9 mouse cellular contexts compared by ENCODE assay signal in the genomic region with DNA sequence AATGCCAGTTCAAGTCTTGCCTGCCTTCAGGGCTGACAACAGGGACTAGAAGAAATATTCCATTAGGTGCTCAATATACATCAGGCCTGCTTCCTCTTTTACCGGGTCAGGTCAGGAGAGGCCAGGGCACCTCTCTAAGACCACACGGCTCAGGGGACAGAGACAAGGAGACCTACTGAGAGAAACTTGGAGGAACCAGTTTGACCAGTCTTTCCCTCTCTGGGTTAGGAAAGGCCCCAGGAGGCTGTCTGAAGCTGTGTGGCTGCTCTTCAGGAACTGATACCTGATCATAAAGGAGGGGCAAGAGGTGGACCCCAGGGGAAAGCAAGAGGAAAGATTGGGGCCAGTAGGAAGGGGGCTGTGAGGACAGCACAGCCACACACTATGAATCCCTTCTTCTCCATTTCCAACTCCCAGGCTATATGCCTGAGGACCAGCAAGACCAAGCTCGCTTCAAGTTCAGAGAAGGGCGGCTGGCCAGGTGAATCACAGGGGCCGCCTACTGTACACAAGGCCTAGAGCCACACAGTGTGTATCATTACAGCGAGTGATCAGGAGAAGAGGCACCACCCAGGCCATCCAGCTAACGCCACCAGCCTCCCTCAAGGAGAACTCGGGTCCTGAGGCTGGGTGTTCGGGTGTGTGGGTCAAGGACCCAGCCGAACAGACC. TPM values are rescaled to one million over a fixed set of nuclear protein-coding genes. Genes with fewer than 3 reads are reported as not detected.
A peak's percentile ranks its signal among the peaks of the same experiment; 100 is the strongest.
DNase-seq lines count a peak whose midpoint lies in the region; ATAC-seq and TF ChIP-seq lines count a peak whose summit lies in the region.
"Had no signal": no experiment of that assay in that cellular context is flagged by ENCODE, and none has a peak within 500 bp of the region (broad histone marks: within the 10 kb centered on the region; RNA-seq: fewer than 3 reads in every experiment).

No protein-coding gene starts in this region.

- DNase-seq in heart, postnatal 0 days (ENCODE audit: low spot score), result no peak
- no peak for DNase-seq in heart, postnatal 10 days
- no peak for DNase-seq in hindbrain, postnatal 0 days (ENCODE audit: low spot score)
- no peak for DNase-seq in T-cell, adult 2 months (ENCODE audit: low spot score)
- DNase-seq in c-Kit-positive CD71-positive TER-119-positive erythroid progenitor cells, embryonic 14.5 days (ENCODE audit: low spot score), result no peak
- no peak for DNase-seq in right cerebral cortex, postnatal 25 days

- no peak overlapping the region for H3K4me3 ChIP-seq in heart, postnatal 0 days (ENCODE audit: low read depth, low read length)
- peak overlapping the region; percentile 68; the same call in 1 of the 2 replicates for H3K4me3 ChIP-seq in cortical plate, adult 2 months (ENCODE audit: insufficient read depth, low read length)
- H3K4me3 ChIP-seq in hindbrain, postnatal 0 days (ENCODE audit: low read length), result peak overlapping the region; percentile 72; the same call in 1 of the 2 replicates
- H3K4me3 ChIP-seq in midbrain, embryonic 13.5 days (replicated peaks), result peak overlapping the region; percentile 74; the same call in 1 of the 2 replicates

- peak overlapping the region; percentile 81; the same call in 1 of the 2 replicates for H3K27ac ChIP-seq in heart, postnatal 0 days (ENCODE audit: low read depth)
- no peak overlapping the region; the same call in 1 of the 2 replicates for H3K27ac ChIP-seq in cortical plate, adult 2 months (ENCODE audit: insufficient read depth, low read length)
- no peak overlapping the region for H3K27ac ChIP-seq in hindbrain, postnatal 0 days
- no peak overlapping the region for H3K27ac ChIP-seq in midbrain, embryonic 13.5 days

- TF ChIP-seq CTCF in heart, postnatal 0 days (IDR thresholded peaks at IDR 0.05; ENCODE audit: low read depth), result no peak
- no peak for TF ChIP-seq CTCF in cortical plate, adult 2 months (IDR thresholded peaks at IDR 0.05; ENCODE audit: extremely low read depth, insufficient read depth, low read length)
- no peak for TF ChIP-seq CTCF in hindbrain, postnatal 0 days (IDR thresholded peaks at IDR 0.05; ENCODE audit: low read depth)

- no peaks in the 10 kb centered on the region for H3K27me3 ChIP-seq in heart, postnatal 0 days (ENCODE audit: control insufficient read depth, insufficient read depth, low read length)
- H3K27me3 ChIP-seq in hindbrain, postnatal 0 days (ENCODE audit: insufficient read depth, low read length), result no peaks in the 10 kb centered on the region
- peaks cover 13% of the 10 kb centered on the region for H3K27me3 ChIP-seq in midbrain, embryonic 13.5 days

- TF ChIP-seq EP300 in heart, postnatal 0 days (IDR thresholded peaks at IDR 0.05; ENCODE audit: low read depth), result no peak

- H3K9ac ChIP-seq in heart, postnatal 0 days (replicated peaks; ENCODE audit: low read depth, low read length), result no peak overlapping the region; the same call in 1 of the 2 replicates
- H3K9ac ChIP-seq in hindbrain, postnatal 0 days (replicated peaks; ENCODE audit: low read length), result peak overlapping the region; percentile 84; the same call in 1 of the 2 replicates
- H3K9ac ChIP-seq in midbrain, embryonic 13.5 days (replicated peaks), result peak overlapping the region; percentile 84

- 73% methylated on average over 10 of the region's 10 CpGs for WGBS in heart, postnatal 0 days
- WGBS in hindbrain, postnatal 0 days, result 76% methylated on average over 10 of the region's 10 CpGs
- 81% methylated on average over 10 of the region's 10 CpGs for WGBS in midbrain, embryonic 13.5 days

- H3K4me2 ChIP-seq in heart, postnatal 0 days (ENCODE audit: low read depth, low read length), result peak overlapping the region; percentile 99
- peak overlapping the region; percentile 83 for H3K4me2 ChIP-seq in hindbrain, postnatal 0 days (ENCODE audit: low read depth, low read length)
- H3K4me2 ChIP-seq in midbrain, embryonic 13.5 days (replicated peaks), result peak overlapping the region; percentile 94

- H3K4me1 ChIP-seq in heart, postnatal 0 days (ENCODE audit: control insufficient read depth, insufficient read depth), result peaks cover 26% of the 10 kb centered on the region
- peaks cover 7% of the 10 kb centered on the region for H3K4me1 ChIP-seq in cortical plate, adult 2 months (ENCODE audit: control insufficient read depth, insufficient read depth, low read length)
- H3K4me1 ChIP-seq in hindbrain, postnatal 0 days (ENCODE audit: insufficient read depth, low read length), result peaks cover 18% of the 10 kb centered on the region; the same call in 1 of the 2 replicates
- H3K4me1 ChIP-seq in midbrain, embryonic 13.5 days (replicated peaks), result peaks cover 30% of the 10 kb centered on the region

- peaks cover 7% of the 10 kb centered on the region; the same call in 1 of the 2 replicates for H3K36me3 ChIP-seq in heart, postnatal 0 days (replicated peaks; ENCODE audit: control insufficient read depth, insufficient read depth, low read length)
- H3K36me3 ChIP-seq in hindbrain, postnatal 0 days (ENCODE audit: insufficient read depth, low read length), result no peaks in the 10 kb centered on the region; the same call in 1 of the 2 replicates
- peaks cover 9% of the 10 kb centered on the region for H3K36me3 ChIP-seq in midbrain, embryonic 13.5 days

- intact Hi-C loops in heart, postnatal 10 days (cut with DNase I), result no loop called here

- TF ChIP-seq POLR2A in cortical plate, adult 2 months (IDR thresholded peaks at IDR 0.05; ENCODE audit: extremely low read depth, insufficient read depth, low read length), result no peak

- H3K9me3 ChIP-seq in heart, postnatal 0 days (replicated peaks; ENCODE audit: control insufficient read depth, low read length), result no peaks in the 10 kb centered on the region
- no peaks in the 10 kb centered on the region for H3K9me3 ChIP-seq in hindbrain, postnatal 0 days (ENCODE audit: low read length)
- no peaks in the 10 kb centered on the region for H3K9me3 ChIP-seq in midbrain, embryonic 13.5 days

- ATAC-seq in heart, postnatal 0 days (ENCODE audit: insufficient read depth, low read depth), result no peak
- ATAC-seq in hindbrain, postnatal 0 days, result no peak
- no peak for ATAC-seq in midbrain, embryonic 13.5 days

RNA-seq across cellular contexts. Expression of a gene that starts 2.0 kb away (rescaled TPM):
- 5.8 and 25.5 TPM in 2 replicates for total RNA-seq in heart, postnatal 0 days (2014; rRNA removed; ENCODE audit: low replicate concordance)
- 2.7 and 5.1 TPM in 2 replicates for polyA plus RNA-seq in heart, postnatal 0 days (2015; fragmentation: Nextera tagmentation; extraction: Ambion mirVana)
- 10 to 100 TPM; 21.6 to 23.2 TPM for total RNA-seq in heart, postnatal 10 days (2021)
- polyA plus RNA-seq in cortical plate, adult 2 months (2012; rRNA removed), result 0.93 TPM in 1 of 2 replicates, not detected in the other
- total RNA-seq in hindbrain, postnatal 0 days (2014; rRNA removed), result 7.5 and 10.7 TPM in 2 replicates
- polyA plus RNA-seq in hindbrain, postnatal 0 days (2015; fragmentation: Nextera tagmentation; extraction: Ambion mirVana), result 7.2 and 9.8 TPM in 2 replicates
- polyA plus RNA-seq in midbrain, embryonic 13.5 days (2015; fragmentation: Nextera tagmentation; extraction: Ambion mirVana), result 9.8 and 11.2 TPM in 2 replicates
- total RNA-seq: hematopoietic stem cell, adult 5-6 weeks had no signal

RNA-seq across cellular contexts. Expression of a gene that starts 27.4 kb away (rescaled TPM):
- total RNA-seq in heart, postnatal 0 days (2014; rRNA removed; ENCODE audit: low replicate concordance), result 74.5 and 94.6 TPM in 2 replicates
- 150 and 152 TPM in 2 replicates for polyA plus RNA-seq in heart, postnatal 0 days (2015; fragmentation: Nextera tagmentation; extraction: Ambion mirVana)
- 100 to 1,000 TPM; 120 to 121 TPM for total RNA-seq in heart, postnatal 10 days (2021)
- 251 and 267 TPM in 2 replicates for polyA plus RNA-seq in cortical plate, adult 2 months (2012; rRNA removed)
- 209 and 247 TPM in 2 replicates for total RNA-seq in hindbrain, postnatal 0 days (2014; rRNA removed)
- polyA plus RNA-seq in hindbrain, postnatal 0 days (2015; fragmentation: Nextera tagmentation; extraction: Ambion mirVana), result 380 and 384 TPM in 2 replicates
- 298 and 301 TPM in 2 replicates for polyA plus RNA-seq in midbrain, embryonic 13.5 days (2015; fragmentation: Nextera tagmentation; extraction: Ambion mirVana)

RNA-seq across cellular contexts. Expression of a gene that starts 29.4 kb away (rescaled TPM):
- 43.5 and 50.8 TPM in 2 replicates for total RNA-seq in heart, postnatal 0 days (2014; rRNA removed; ENCODE audit: low replicate concordance)
- polyA plus RNA-seq in heart, postnatal 0 days (2015; fragmentation: Nextera tagmentation; extraction: Ambion mirVana), result 4.9 and 5.8 TPM in 2 replicates
- total RNA-seq in heart, postnatal 10 days (2021), result 100 to 1,000 TPM in 1 of 2 experiments, 10 to 100 TPM in 1; 31.0 to 100 TPM
- 16.7 and 19.4 TPM in 2 replicates for polyA plus RNA-seq in cortical plate, adult 2 months (2012; rRNA removed)
- total RNA-seq in hindbrain, postnatal 0 days (2014; rRNA removed), result 8.1 and 8.7 TPM in 2 replicates
- 5.2 and 5.7 TPM in 2 replicates for polyA plus RNA-seq in hindbrain, postnatal 0 days (2015; fragmentation: Nextera tagmentation; extraction: Ambion mirVana)
- polyA plus RNA-seq in midbrain, embryonic 13.5 days (2015; fragmentation: Nextera tagmentation; extraction: Ambion mirVana), result 0.20 TPM in 1 of 2 replicates, not detected in the other

RNA-seq across cellular contexts. Expression of a gene that starts 30.3 kb away (rescaled TPM):
- 76.8 and 84.3 TPM in 2 replicates for total RNA-seq in heart, postnatal 0 days (2014; rRNA removed; ENCODE audit: low replicate concordance)
- 37.6 and 39.3 TPM in 2 replicates for polyA plus RNA-seq in heart, postnatal 0 days (2015; fragmentation: Nextera tagmentation; extraction: Ambion mirVana)
- 10 to 100 TPM; 37.9 to 40.5 TPM for total RNA-seq in heart, postnatal 10 days (2021)
- polyA plus RNA-seq in cortical plate, adult 2 months (2012; rRNA removed), result 88.8 and 89.0 TPM in 2 replicates
- 70.0 and 79.9 TPM in 2 replicates for total RNA-seq in hindbrain, postnatal 0 days (2014; rRNA removed)
- 41.4 and 42.0 TPM in 2 replicates for polyA plus RNA-seq in hindbrain, postnatal 0 days (2015; fragmentation: Nextera tagmentation; extraction: Ambion mirVana)
- 27.1 and 28.0 TPM in 2 replicates for polyA plus RNA-seq in midbrain, embryonic 13.5 days (2015; fragmentation: Nextera tagmentation; extraction: Ambion mirVana)
